Mouse (Mus musculus) lung, adult 2 months (tissue): ENCODE results near the gene Pom121. TPM values are rescaled to one million over a fixed set of nuclear protein-coding genes. Genes with fewer than 3 reads are reported as not detected.

ENCODE experiments used
- DNase-seq: peaks from one replicate; pipeline ENCODE4 v3.0.0; 2022
- H3K4me1 ChIP-seq: fragments of 200-500 bp; 2 replicates; pipeline ENCODE4 v1.6.1; 2011; ENCODE audit warnings: low read length; ENCODE audit not compliant: control insufficient read depth, insufficient read depth
- H3K4me3 ChIP-seq: fragments of 200-500 bp; replicated peaks from 2 replicates; pipeline ENCODE3; 2011; ENCODE audit warnings: low read depth, mild to moderate bottlenecking, control low read depth, low read length; ENCODE audit errors: extremely low read depth
- CTCF ChIP-seq: fragments of 200-500 bp; IDR thresholded peaks from 2 replicates; pipeline ENCODE4 v1.5.1; 2011; ENCODE audit warnings: mild to moderate bottlenecking, low read length, control low read depth; ENCODE audit not compliant: insufficient read depth
- POLR2A ChIP-seq: fragments of 200-500 bp; IDR thresholded peaks from 2 replicates; pipeline ENCODE4 v1.6.1; 2011; ENCODE audit warnings: low read depth, mild to moderate bottlenecking, control low read depth, low read length, borderline replicate concordance; ENCODE audit errors: extremely low read depth
- WGBS: fragments of 180-500 bp; shearing (Covaris S2); methylation state at CpG from one replicate; pipeline ENCODE4 v1.1.7; 2018; 5-methylcytosine and 5-hydroxymethylcytosine counted together
- polyA plus RNA-seq: library from polyadenylated mRNA; depleted of rRNA; stranded (reverse); fragments of >200 nt; gene quantifications from 2 replicates; pipeline ENCODE4 v1.2.3, GENCODE M21; 2012; rRNA removed

Pom121 gene
- 18.1 and 19.0 TPM in 2 replicates for polyA plus RNA-seq

GRCm38 (mm10) chr5:135394004-135394823 is at the start of gene Pom121:
Gene Pom121, minus strand, starts transcription at chr5:135394546.
- Histone ChIP-seq H3K4me3 (peak within 1 kb of the TSS; percentile 86), H3K4me1 (no peaks in the 10 kb centered on the region; the same call in 1 of the 2 replicates)
- peak; percentile 75 for DNase-seq
- under 1% methylated on average over 103 of the region's 110 CpGs for WGBS
- TF ChIP-seq POLR2A, result 0 out of 2 replicates have a peak, but pooled peaks have one; percentile 21
- no peak for TF ChIP-seq CTCF

DNA sequence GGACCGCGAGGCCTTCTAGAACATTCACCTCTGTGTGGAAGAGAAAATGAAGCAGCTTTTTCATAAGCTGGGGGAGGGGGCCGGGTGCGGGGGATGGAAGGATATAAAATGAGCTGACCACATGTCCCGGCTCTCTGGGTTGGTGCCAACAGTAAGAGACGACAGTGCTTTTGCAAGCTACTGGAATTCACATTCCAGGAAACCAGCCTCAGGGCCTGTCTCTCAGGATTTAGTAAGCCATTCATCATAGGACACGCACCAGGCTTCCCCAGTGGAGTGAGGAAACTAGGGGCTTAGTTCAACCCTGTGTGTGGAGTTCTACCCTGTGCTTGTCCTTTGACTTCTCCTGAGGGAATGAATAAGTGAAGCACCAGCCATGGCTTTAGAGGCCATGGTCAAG is 48.1 kb upstream of the Pom121 start:
- WGBS, result 60% methylated on average over 7 of the region's 7 CpGs
- TF ChIP-seq CTCF (no peak), POLR2A (no peak)
- no peaks in the 10 kb centered on the region for H3K4me1 ChIP-seq
- H3K4me3 ChIP-seq, result no peak overlapping the region
- no peak for DNase-seq

- TF ChIP-seq CTCF (no peak), POLR2A (no peak)
- Histone ChIP-seq H3K4me3 (no peak overlapping the region), H3K4me1 (no peaks in the 10 kb centered on the region)
- 90% methylated on average over 10 of the region's 10 CpGs for WGBS
- DNase-seq, result no peak
These were observed 40.7 kb upstream of the Pom121 start for GRCm38 (mm10) chr5:135435039-135435438.

GRCm38 (mm10) chr5:135433861-135434260 is 39.5 kb upstream of the Pom121 start:
- no peak for DNase-seq
- H3K4me1 ChIP-seq, result no peaks in the 10 kb centered on the region
- no peak for TF ChIP-seq CTCF
- WGBS, result 99% methylated on average over 4 of the region's 4 CpGs
- no peak overlapping the region for H3K4me3 ChIP-seq

DNA sequence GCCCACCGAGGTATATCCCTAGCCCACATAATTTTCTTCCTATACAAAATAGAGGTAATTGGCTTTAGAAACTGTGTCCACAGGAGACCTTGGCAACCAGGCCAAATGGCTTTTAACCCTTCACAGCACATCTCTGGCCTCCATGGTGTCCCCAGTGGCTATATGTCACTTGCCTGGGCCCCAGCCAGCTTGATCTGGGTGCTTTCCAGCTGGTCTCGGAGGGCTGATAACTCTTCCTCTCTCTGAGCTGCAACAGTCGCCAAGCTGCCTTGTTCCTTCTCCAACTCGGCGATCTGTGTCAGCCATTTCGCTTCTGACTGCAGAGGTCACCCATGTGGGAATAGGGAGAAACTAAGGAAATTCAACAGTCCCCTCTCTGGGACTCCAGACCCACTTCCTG is 36.8 kb upstream of the Pom121 start:
- no peak for DNase-seq
- Histone ChIP-seq H3K4me3 (no peak overlapping the region), H3K4me1 (no peaks in the 10 kb centered on the region)
- WGBS, result 58% methylated on average over 6 of the region's 6 CpGs
- TF ChIP-seq POLR2A (no peak), CTCF (no peak)

DNA sequence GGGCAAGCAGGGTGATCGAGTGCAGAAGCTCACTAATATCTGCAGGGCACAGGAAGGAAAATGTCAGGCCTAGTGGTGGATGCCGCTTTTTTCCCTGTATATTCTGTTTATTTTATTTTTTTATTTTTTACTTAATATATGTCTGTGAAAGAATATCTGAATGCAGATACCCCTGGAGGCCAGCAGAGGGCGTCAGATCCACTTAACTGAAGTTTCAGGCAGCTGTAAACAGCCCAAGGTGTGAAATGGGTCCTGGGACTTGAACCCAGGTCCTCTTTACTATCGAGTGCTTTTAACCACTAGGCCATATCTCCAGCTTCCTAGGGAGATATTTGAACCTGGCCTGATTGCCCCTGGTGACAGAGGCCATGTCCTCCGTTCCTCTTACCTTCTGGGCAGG is 34.4 kb upstream of the Pom121 start:
- no peak for DNase-seq
- WGBS, result 73% methylated on average over 5 of the region's 5 CpGs

GRCm38 (mm10) chr5:135410266-135410665 is 15.9 kb upstream of the Pom121 start:
- Histone ChIP-seq H3K4me3 (no peak overlapping the region), H3K4me1 (no peaks in the 10 kb centered on the region)
- no peak for DNase-seq
- no peak for TF ChIP-seq CTCF
- TF ChIP-seq POLR2A, result no peak
- 85% methylated on average over 9 of the region's 9 CpGs for WGBS

More for the DNA sequence above, 34.4 kb upstream of the Pom121 start:
- Histone ChIP-seq H3K4me1 (no peaks in the 10 kb centered on the region), H3K4me3 (no peak overlapping the region)
- TF ChIP-seq POLR2A, result no peak
- peak; percentile 47; the same call in 1 of the 2 replicates for TF ChIP-seq CTCF

- TF ChIP-seq CTCF (no peak), POLR2A (no peak)
- no peak for DNase-seq
- H3K4me1 ChIP-seq, result no peaks in the 10 kb centered on the region
- WGBS, result 89% methylated on average over 4 of the region's 4 CpGs
- no peak overlapping the region for H3K4me3 ChIP-seq
These were observed 13.8 kb upstream of the Pom121 start for GRCm38 (mm10) chr5:135408114-135408513.

GRCm38 (mm10) chr5:135405437-135405836 is 11.1 kb upstream of the Pom121 start:
- TF ChIP-seq CTCF, result no peak
- TF ChIP-seq POLR2A, result no peak
- H3K4me1 ChIP-seq, result no peaks in the 10 kb centered on the region
- no peak for DNase-seq
- WGBS, result 81% methylated on average over 9 of the region's 9 CpGs
- no peak overlapping the region for H3K4me3 ChIP-seq

- TF ChIP-seq CTCF (no peak), POLR2A (no peak)
- Histone ChIP-seq H3K4me1 (no peaks in the 10 kb centered on the region), H3K4me3 (no peak overlapping the region)
- WGBS, result 40% methylated on average over 20 of the region's 20 CpGs
- no peak for DNase-seq
These were observed 10.3 kb upstream of the Pom121 start for GRCm38 (mm10) chr5:135404623-135405022.
